Mouse (Mus musculus) common myeloid progenitor, adult 5-6 weeks (primary cell): ENCODE measurements at regions not wholly inside any gene's neighbourhood (a gene's known extent, or its start where the extent isn't known, plus 50 kb on each side); places are given as distances from the start of the nearest gene placed in this dataset.

Experiments
- ATAC-seq: replicated peaks from 2 replicates; pipeline ENCODE4 v1.8.0; 2016; ENCODE audit warnings: low read depth, mild to moderate bottlenecking, moderate TSS enrichment, inconsistent platforms; ENCODE audit not compliant: poor library complexity, severe bottlenecking

DNA sequence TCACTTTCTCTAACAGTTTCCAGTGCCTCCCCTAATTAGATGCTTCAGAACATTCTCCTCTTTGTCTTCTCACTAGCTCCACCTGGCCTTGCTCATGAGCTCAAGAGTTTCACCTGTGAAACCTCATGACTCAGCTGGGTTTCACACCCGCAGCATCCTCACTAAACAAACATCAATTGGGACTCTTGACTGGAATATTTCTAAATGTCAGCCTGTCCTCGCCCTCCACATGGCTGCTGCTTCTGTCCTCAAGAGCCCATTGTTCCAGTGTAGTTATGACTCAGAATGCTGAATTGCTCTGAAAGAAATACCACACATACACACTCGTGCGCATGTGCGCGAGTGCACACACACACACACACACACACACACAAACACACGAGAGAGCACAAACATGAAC is 407.2 kb downstream of the Prss52 start:
- no peak for ATAC-seq

- no peak for ATAC-seq
Measured at GRCm38 (mm10) chr14:64512726-64513125, 408.6 kb downstream of the Prss52 start.

- ATAC-seq = no peak
Measured at GRCm38 (mm10) chr14:64517584-64518195, 413.6 kb downstream of the Prss52 start.

DNA sequence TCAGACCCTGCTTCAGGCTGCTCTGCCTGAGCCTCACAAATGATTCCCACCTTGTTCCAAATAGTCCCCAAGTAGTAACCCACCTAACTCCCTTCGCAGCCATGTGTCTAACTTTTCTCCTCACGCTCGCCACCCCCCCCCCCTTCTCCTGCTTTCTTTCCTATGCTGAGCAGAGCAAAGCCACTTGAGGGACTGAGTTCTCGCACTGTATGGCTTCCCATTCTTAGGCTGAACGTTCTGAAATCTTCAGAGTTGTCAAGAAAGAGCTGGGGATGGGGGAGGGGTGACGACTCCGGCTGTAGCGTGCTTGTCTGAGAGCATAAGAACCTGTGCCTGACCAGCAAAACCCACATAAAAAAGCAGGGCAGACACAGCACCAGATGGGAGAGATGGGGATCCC is 420.6 kb downstream of the Prss52 start:
- no peak for ATAC-seq

DNA sequence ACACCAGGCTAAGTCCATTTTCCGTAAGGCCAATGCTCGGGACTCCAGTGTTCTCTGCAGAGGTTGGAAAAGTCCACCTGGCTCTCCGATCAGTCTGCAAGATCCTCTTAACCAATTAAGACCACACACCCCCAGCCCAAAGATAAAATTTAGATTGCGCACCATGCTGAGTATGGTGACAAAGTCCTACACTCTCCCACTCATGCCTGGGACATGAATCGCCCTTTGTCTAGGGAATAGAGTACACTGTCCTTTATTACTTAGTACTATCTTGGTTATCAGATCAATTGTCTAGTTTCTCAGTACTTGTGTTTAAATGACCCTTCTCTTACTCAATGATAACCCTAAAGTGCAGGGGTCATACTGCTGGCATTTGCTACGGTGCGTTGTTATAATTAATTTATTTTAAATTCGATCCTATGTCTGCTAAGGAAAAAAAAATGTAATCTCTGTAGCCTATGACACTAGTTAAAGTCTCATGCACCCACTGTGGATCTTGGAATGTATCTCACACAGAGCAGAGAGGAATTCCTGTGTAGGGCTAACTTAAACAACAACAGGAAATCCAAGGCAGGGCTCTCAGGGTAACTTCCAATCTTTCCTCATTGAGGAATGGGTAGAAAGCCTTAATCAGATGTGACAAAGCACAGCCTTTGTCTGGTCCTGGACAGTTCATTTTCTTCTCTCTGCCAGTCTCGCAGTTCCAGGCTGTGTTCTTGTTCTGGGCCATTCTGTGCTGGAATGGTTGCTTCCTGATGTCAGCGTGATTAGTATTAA is 421.4 kb downstream of the Prss52 start:
- no peak for ATAC-seq

DNA sequence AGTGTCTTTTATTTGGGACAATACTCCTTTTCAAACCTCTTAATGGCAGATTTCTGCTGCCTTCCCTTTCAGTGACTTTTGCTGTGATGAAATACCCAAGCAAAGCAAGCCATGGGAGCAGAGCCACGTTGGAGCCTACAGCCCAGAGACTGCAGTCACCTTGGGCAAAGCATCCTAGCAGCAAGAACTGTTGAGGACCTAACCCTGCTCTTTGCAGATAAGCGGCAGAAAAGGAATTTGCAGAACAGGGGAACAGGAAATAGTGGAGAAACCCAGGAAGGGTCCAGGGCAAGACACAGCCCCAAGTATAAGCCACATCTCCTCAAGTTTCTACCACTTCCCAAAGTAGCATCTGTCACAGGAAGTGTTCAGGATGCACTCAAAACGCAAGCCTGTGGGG is 426.5 kb downstream of the Prss52 start:
- no peak for ATAC-seq

DNA sequence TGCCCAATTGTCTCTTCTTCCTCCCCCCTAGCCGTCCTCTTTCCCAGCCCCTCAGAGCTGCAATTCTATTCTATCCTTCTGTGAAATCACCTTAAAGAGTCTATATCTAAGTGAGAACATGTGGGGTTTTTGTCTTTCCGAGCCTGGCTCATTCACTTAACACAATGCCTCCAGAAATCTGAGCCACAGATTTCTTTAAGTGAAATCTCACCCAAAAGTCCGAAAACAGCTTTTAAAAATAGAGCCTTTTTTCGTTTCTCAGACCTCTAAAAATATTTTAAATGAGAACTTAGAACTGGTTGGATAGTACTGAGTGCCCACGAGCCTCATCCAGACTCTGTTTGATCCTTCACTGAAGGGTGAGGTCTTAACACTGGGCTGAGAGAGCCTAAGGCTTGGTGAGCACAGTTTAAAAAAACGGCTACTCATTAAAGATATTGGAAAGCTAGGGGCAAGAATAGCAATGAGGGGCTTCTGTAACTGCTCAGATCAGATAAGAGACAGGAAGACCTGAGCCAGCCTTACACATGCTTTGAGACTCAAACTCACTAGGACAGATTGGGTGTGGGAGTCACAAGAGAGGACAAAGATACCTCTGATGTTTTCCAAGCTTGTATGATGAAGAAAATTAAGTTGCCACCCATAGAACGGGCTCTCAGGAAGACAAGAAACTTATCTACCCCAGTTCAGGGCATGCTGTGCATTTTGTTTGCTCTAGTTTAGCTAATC is 427.3 kb downstream of the Prss52 start:
- ATAC-seq = no peak

DNA sequence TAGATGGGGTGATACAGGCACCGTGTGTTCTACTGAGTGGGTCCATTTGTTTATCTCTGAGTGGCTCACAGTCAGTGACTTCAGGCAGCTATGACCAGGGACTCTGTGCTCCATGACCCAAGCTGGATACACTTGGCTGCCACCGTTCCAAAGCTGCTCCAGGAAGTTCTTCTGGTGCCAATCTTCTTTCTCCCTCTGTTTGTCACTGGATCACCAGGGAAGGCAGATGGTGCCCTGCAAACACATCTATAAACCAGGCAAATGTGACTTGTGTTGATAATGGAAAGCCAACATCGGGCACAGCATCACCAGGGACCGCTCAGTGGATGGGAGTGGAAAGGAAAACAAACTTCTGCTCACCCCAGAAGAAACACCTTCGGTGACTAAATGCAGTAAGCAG is 428.3 kb downstream of the Prss52 start:
- ATAC-seq = no peak

DNA sequence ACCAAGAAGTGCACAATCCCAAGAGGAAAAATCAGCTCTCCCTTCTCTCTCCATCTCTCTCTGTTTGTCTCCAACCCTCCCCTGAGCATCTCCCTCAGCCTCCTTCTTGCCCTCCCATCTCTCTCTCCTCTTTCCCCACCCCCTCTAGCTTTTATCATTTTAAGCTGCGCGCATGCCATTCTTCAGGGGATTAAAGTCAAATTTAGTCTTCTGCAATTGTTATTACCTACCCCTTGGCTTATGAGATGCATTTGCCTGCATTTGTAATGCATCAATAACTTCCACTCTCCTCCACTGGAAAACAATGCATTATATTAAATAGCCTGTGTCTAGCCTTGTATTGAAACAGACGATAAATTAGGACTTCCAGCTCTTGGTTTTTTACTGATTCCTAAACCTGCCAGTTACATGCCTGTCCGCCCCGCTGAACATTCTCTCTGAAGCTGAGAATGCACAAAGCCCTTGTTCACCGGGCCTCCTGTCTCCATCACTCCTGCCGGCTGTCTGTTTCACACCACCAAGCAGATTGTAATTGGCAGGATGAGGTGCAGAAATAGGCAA is 429.6 kb downstream of the Prss52 start:
- ATAC-seq = no peak

DNA sequence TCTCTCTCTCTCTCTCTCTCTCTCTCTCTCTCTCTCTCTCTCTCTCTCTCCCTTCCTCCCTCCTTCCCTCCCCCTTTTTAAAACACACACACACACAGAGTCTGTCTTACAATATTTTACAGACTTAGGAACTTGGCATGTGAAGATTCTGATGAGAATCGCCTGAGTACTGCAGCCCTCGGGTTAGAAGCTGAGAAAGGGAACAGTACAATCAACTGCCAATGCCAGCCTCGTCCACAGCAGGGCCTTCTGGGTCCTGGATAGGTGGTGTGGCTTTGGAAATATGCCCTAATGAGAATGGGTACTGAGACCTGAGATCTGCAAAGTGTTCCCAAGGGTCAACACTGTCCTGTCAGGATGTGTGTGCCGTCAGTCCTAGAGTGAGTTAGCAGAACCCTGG is 430.1 kb downstream of the Prss52 start:
- ATAC-seq = no peak

DNA sequence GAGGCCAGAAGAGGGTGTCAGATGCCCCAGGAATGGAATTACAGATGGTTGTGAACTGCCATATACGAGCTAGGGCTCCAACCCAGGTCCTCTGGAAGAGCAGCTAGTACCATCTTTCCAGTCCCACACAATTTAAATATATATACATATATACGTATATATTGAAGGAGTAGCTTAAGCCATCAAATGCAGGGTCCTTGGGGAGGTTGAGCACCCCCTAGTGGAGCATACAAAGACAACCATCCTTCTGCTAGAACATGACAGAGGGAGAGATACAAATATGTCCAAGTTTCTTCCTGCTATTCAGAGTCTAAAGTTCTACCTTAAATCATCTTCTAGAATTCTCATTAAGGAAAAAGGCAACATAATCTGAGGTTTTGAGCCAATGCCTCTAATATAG is 435.4 kb downstream of the Prss52 start:
- no peak for ATAC-seq

DNA sequence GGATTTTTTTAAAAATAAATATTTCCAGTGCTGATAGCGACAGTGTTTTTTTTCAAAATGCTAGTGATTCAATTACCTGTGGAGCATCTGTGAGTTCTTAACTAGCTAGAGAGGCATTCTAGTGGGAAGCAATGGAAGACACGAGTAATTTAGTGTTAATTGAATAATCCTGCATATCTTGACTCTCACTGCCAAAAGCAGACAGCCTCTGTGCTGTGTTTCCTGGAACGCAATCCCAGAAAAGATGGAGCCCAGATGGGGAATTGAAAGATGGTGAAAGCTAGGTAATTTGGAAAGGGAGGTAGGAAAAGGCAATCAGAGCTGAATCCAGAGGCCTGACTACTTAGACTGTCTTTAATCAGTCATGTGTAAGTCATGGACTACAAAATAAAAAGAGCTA is 441.0 kb downstream of the Prss52 start:
- no peak for ATAC-seq

- peak; percentile 72 for ATAC-seq
Measured at GRCm38 (mm10) chr14:64546787-64547186, 442.7 kb downstream of the Prss52 start.

DNA sequence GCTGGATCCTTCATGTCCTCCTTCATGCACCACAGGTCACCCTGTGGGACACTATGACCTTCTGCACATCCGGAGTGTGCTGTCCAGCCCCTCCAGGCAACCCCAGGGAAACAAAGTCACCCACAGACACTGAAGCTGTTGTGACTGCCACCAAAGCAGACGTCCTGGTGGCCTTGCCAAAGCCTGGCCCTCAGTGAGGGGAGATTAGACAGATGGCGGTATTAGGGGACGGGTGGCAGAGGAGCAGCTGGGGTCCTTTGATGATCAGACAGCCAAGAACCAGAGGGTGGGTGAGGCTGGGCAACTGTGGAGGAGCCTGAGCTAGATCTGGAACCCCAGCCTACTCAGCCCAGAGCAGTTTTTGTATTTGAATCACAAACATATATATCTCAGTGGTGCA is 448.9 kb downstream of the Prss52 start:
- ATAC-seq = no peak

- ATAC-seq = no peak
Measured at GRCm38 (mm10) chr14:64556042-64556441, 452.0 kb downstream of the Prss52 start.

DNA sequence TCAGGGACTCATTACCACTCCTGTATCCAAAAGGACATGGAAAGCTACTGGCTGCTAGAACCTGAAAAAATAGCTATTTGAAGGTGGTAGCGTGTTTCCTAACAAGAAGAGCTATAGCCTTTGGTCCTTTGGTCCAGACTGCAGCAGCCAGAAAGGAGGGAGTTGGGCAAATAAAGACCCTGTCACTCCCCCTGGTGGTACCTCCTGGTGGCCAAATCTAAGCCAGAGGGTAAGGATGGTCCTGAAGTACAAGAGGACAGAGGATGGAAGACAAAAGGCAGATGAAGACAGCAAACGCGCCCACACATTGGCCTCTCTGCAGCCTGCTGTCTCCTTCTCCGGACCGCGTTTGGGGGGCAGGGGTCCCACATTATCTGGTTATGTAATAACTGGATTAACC is 453.4 kb downstream of the Prss52 start:
- no peak for ATAC-seq

DNA sequence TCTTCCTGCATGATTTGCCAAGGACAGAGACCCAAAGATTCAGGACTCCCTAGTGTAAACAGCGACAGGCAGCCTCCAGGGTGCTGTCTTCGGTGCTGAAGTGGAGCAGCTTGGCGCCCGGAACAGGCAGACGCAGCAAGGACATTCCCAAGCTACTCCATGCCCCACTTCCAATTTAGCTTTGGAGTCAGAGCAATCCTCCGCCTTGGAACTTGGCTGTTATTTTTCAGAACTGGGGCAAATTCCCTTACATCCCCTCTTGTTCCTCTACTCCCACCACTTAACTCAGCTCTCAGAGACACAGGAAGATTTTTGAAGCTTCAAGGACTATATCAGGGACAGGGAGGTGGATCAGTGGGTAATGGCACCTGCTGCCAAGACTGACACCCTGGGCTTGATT is 464.6 kb downstream of the Prss52 start:
- ATAC-seq = peak; percentile 56; the same call in 1 of the 2 replicates

- no peak for ATAC-seq
Measured at GRCm38 (mm10) chr14:64570951-64571350, 466.9 kb downstream of the Prss52 start.

DNA sequence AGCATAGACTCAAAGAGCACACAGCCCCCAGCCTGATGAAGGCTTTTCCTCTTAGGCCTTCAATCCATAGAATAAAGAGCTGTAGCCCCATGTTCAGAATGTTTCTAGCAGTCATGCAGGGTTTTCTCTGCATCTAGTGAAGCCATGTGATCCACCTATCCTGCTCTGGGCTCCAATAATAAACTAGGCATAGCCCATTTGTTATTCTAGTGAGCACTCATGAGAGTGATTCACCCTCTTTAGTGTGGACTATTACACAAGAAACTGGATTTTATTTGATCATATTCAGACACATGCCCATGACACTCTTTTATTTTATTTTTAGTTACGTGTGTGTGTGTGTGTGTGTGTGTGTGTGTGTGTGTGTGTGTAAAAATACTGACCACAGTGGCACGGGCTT is 468.7 kb downstream of the Prss52 start:
- no peak for ATAC-seq

DNA sequence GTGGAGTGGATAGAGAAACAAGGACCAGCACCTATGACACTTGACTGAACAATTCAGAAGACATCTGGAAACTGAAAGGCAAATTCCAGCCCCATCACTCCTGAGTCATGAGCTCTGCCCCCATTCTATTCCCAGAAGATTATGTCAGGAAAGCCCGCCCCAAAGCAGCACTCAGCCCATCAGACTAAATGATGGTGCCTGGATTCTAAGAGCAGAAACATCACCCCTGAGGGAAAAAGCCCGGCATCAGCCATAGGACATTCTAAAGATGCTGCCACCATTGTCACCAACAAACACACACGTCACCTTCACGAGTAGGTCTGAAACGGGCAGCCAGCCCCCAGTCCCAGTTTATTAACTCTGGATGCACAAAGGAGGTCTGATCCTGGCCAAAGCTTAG is 469.7 kb downstream of the Prss52 start:
- ATAC-seq = no peak

- ATAC-seq = no peak
Measured at GRCm38 (mm10) chr14:64574277-64574676, 470.2 kb downstream of the Prss52 start.
